Mouse (Mus musculus) midbrain, embryonic 15.5 days (tissue): ENCODE data around the gene 4930512M02Rik. TPM values are rescaled to one million over a fixed set of nuclear protein-coding genes. Genes with fewer than 3 reads are reported as not detected.
"Not testable (repeated sequence)": the region's sequence is repeated elsewhere in the genome, so short reads cannot be mapped to it uniquely, and the experiment has no call there.

Experiments
- ATAC-seq: fragments of 200-750 bp; cut with Nextera tagmentation; replicated peaks from 2 replicates; pipeline ENCODE4 v1.8.0; 2017; ENCODE audit warnings: moderate TSS enrichment
- H3K27ac ChIP-seq: fragments of 300-500 bp; sonication (generic); 2 replicates; pipeline ENCODE4 v1.5.1; 2015; ENCODE audit warnings: mild to moderate bottlenecking, inconsistent platforms
- H3K27me3 ChIP-seq: fragments of 300-500 bp; sonication (generic); replicated peaks from 2 replicates; pipeline ENCODE4 v1.6.1; 2015; ENCODE audit warnings: inconsistent platforms
- H3K36me3 ChIP-seq: fragments of 300-500 bp; sonication (generic); replicated peaks from 2 replicates; pipeline ENCODE4 v1.6.1; 2015; ENCODE audit warnings: inconsistent platforms
- H3K4me1 ChIP-seq: fragments of 300-500 bp; sonication (generic); 2 replicates; pipeline ENCODE4 v1.6.1; 2015; ENCODE audit warnings: inconsistent platforms
- H3K4me2 ChIP-seq: fragments of 300-500 bp; sonication (generic); 2 replicates; pipeline ENCODE4 v1.6.1; 2015; ENCODE audit warnings: inconsistent platforms, mild to moderate bottlenecking, moderate library complexity
- H3K4me3 ChIP-seq: fragments of 300-500 bp; sonication (generic); 2 replicates; pipeline ENCODE4 v1.5.1; 2015; ENCODE audit warnings: mild to moderate bottlenecking, inconsistent platforms
- H3K9ac ChIP-seq: fragments of 300-500 bp; sonication (generic); 2 replicates; pipeline ENCODE4 v1.6.1; 2015; ENCODE audit warnings: mild to moderate bottlenecking, inconsistent platforms
- H3K9me3 ChIP-seq: fragments of 300-500 bp; sonication (generic); 2 replicates; pipeline ENCODE4 v1.6.1; 2016; ENCODE audit warnings: inconsistent platforms
- WGBS: fragments of 180-500 bp; shearing (Covaris S2); methylation state at CpG from one replicate; pipeline ENCODE4 v1.1.7; 2015; ENCODE audit warnings: mixed read lengths; 5-methylcytosine and 5-hydroxymethylcytosine counted together
- polyA plus RNA-seq: library from polyadenylated mRNA; unstranded; fragments of >200 nt; fragmentation: Nextera tagmentation; extraction: Ambion mirVana; gene quantifications from 2 replicates; pipeline ENCODE4 v1.2.1, GENCODE M21; 2015

Gene 4930512M02Rik
- polyA plus RNA-seq, result not detected in 2 replicates

- H3K4me2 ChIP-seq, H3K4me3 ChIP-seq, H3K27ac ChIP-seq, H3K9me3 ChIP-seq, ATAC-seq, H3K4me1 ChIP-seq, H3K36me3 ChIP-seq, H3K27me3 ChIP-seq, H3K9ac ChIP-seq: not testable (repeated sequence)
- 98% methylated on average over 3 of the region's 4 CpGs for WGBS
Observed at GRCm38 (mm10) chr11:11627735-11628134, at the start of gene 4930512M02Rik. Gene 4930512M02Rik, minus strand, starts transcription at chr11:11627835.

DNA sequence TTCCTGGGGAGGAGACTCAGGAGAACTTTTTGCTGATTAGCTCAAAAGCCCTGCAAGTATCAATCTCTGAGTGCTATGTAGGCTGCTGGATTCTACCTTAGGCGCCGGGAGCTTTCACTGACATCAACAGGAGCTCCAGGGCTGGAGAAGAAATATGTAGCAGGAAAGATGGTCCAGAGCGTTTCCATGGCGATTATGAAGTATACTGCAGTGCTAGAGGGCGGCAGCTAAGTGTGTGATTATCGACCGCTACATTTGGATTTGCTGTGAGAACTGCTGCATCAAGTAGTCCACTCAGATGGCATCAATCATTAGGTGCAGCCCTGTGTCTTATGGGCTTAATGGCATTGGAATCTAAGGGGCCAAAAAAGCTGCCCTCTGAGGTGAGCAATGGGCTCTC is 49.5 kb upstream of the 4930512M02Rik start:
- Histone ChIP-seq H3K4me1 (no peaks in the 10 kb centered on the region), H3K4me2 (no peak overlapping the region), H3K36me3 (no peaks in the 10 kb centered on the region), H3K9ac (no peak overlapping the region), H3K4me3 (no peak overlapping the region), H3K27ac (no peak overlapping the region), H3K27me3 (no peaks in the 10 kb centered on the region), H3K9me3 (no peaks in the 10 kb centered on the region)
- ATAC-seq, result peak; percentile 66
- 83% methylated on average over 7 of the region's 7 CpGs for WGBS

GRCm38 (mm10) chr11:11676068-11676741 is 48.6 kb upstream of the 4930512M02Rik start:
- Histone ChIP-seq H3K36me3 (no peaks in the 10 kb centered on the region), H3K4me2 (no peak overlapping the region), H3K4me1 (no peaks in the 10 kb centered on the region), H3K27ac (no peak overlapping the region), H3K9me3 (no peaks in the 10 kb centered on the region), H3K27me3 (no peaks in the 10 kb centered on the region), H3K4me3 (no peak overlapping the region), H3K9ac (no peak overlapping the region)
- no peak for ATAC-seq
- 90% methylated on average over 9 of the region's 9 CpGs for WGBS

DNA sequence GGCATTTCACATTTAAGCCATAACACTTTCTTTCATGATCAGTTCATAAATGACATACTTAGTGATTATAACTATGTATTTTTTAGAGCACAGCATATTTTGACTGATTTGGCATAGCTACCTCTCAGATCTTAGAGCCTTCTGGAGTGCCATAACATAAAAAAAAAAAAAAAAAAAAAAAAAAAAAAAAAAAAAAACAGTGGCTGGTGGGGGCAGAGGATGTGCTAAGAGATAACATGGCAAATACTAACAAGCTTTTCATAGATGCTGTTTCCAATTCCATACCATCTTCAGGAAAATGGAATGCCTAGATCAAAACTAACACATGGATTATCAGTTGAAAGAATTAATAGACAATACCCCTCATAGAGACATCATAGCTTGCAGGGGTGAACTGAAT is 47.4 kb upstream of the 4930512M02Rik start:
- Histone ChIP-seq H3K4me3 (no peak overlapping the region), H3K4me2 (no peak overlapping the region), H3K9ac (no peak overlapping the region), H3K9me3 (no peaks in the 10 kb centered on the region), H3K4me1 (no peaks in the 10 kb centered on the region), H3K36me3 (no peaks in the 10 kb centered on the region), H3K27me3 (no peaks in the 10 kb centered on the region), H3K27ac (no peak overlapping the region)
- no peak for ATAC-seq

DNA sequence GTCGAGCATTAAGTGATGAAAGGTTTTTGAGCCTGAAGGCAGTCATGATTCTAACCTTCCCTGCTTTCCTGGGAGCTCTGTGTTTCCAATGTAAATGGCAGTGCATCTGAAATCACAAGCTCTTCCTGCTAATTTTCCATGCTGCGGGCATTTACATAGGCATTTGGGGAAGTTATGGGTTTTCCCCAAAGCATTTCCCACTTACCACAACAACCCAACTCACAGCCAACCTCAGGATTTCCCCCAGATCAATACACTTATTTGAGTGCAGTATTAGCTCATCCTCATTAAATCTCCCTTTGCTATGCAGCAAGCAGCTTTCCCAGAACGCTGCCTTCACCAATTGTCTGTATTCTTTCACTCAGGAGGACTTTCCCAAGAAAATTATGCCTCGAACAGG is 45.3 kb upstream of the 4930512M02Rik start:
- H3K9me3 ChIP-seq, result no peaks in the 10 kb centered on the region
- H3K36me3 ChIP-seq, result no peaks in the 10 kb centered on the region
- H3K4me1 ChIP-seq, result no peaks in the 10 kb centered on the region
- H3K9ac ChIP-seq, result no peak overlapping the region
- H3K4me2 ChIP-seq, result no peak overlapping the region
- H3K27me3 ChIP-seq, result no peaks in the 10 kb centered on the region
- H3K27ac ChIP-seq, result no peak overlapping the region
- whole genome bisulfite sequencing, result 73% methylated on average over 4 of the region's 4 CpGs
- H3K4me3 ChIP-seq, result no peak overlapping the region
- ATAC-seq, result no peak

DNA sequence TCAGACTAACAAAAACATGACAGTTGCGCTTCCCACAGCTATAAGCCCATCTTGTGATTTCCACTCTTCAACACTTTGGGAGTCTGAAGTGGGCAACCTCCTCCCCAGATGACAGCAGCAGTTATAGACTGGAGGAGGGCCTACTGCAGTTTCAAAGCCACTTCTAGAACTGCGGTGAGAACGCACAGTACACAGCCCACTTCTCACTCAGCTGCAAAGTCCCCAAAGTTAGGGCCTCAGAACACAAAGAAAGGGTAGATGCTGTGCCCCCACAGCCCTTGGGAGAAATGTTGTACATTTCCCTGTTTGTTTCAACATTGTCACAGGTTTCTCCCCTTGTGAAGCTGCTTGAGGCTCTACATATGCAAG is 40.3 kb upstream of the 4930512M02Rik start:
- Histone ChIP-seq H3K27me3 (no peaks in the 10 kb centered on the region), H3K4me3 (no peak overlapping the region), H3K9me3 (no peaks in the 10 kb centered on the region), H3K36me3 (no peaks in the 10 kb centered on the region), H3K4me1 (no peaks in the 10 kb centered on the region), H3K4me2 (no peak overlapping the region), H3K27ac (no peak overlapping the region), H3K9ac (no peak overlapping the region)
- no peak for ATAC-seq
- 93% methylated on average over 3 of the region's 3 CpGs for WGBS

DNA sequence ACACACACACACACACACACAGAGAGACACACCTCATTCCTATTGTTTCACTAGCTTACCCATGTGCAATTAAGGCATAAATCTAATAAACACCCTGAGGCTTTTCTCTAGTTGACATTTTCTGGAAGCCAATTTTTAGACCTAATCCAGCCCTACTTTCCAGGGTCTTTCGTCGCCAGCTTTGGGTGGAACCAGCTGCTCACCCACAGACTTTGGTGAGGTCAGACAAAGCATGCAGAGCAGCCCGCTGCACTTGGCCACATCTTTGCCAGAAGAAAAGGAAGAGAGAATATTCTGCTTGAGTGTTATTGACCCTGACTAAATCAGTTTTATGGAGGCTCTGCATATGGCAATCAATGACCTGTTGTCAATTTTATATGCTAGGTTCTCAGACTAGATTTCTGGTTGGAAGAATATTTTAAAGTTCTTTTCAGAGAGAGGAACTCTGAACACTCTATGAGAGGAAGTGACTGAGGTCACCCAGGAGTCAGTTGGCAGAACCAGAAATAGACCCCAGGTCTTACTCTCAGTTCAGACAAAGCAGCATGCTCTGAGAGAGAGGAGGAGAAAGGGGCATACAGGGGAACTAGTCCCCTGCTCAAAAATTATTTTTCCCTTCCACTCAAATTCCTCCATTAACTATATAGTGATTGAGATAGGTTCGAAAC is 39.8 kb upstream of the 4930512M02Rik start:
- Histone ChIP-seq H3K4me3 (no peak overlapping the region), H3K4me1 (no peaks in the 10 kb centered on the region), H3K4me2 (no peak overlapping the region), H3K9ac (no peak overlapping the region), H3K27me3 (no peaks in the 10 kb centered on the region), H3K27ac (no peak overlapping the region), H3K9me3 (no peaks in the 10 kb centered on the region), H3K36me3 (no peaks in the 10 kb centered on the region)
- ATAC-seq, result no peak
- 88% methylated on average over 4 of the region's 4 CpGs for WGBS

DNA sequence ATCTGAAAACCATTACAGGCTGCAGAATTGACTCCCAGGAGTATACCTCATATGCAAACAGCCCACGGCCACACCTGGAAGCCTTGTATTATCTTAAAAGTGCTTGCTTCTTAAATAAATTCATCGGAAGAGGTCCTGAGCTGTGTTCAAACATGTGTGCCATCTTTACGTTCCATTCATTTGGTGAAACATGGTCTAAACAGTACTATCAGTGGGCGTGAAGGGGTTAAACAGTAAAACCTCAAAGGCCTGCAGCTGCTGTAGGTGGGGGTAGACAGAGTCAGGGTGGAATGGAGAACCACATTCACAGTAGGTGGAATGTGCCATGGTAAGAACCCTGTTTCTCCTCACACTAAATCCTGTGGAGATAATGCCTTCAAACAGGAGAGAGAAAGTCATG is 33.0 kb upstream of the 4930512M02Rik start:
- Histone ChIP-seq H3K4me2 (no peak overlapping the region), H3K9me3 (no peaks in the 10 kb centered on the region), H3K4me3 (no peak overlapping the region), H3K4me1 (no peaks in the 10 kb centered on the region), H3K27ac (no peak overlapping the region), H3K9ac (no peak overlapping the region), H3K36me3 (no peaks in the 10 kb centered on the region), H3K27me3 (no peaks in the 10 kb centered on the region)
- WGBS, result 88% methylated on average over 4 of the region's 4 CpGs
- ATAC-seq, result no peak

- H3K27ac ChIP-seq, result no peak overlapping the region
- no peak overlapping the region for H3K9ac ChIP-seq
- WGBS, result 75% methylated on average over 4 of the region's 4 CpGs
- H3K27me3 ChIP-seq, result no peaks in the 10 kb centered on the region
- no peak overlapping the region for H3K4me3 ChIP-seq
- no peaks in the 10 kb centered on the region for H3K36me3 ChIP-seq
- no peak for ATAC-seq
- no peaks in the 10 kb centered on the region for H3K4me1 ChIP-seq
- no peaks in the 10 kb centered on the region for H3K9me3 ChIP-seq
- no peak overlapping the region for H3K4me2 ChIP-seq
Observed at GRCm38 (mm10) chr11:11658834-11659233, 31.2 kb upstream of the 4930512M02Rik start.

DNA sequence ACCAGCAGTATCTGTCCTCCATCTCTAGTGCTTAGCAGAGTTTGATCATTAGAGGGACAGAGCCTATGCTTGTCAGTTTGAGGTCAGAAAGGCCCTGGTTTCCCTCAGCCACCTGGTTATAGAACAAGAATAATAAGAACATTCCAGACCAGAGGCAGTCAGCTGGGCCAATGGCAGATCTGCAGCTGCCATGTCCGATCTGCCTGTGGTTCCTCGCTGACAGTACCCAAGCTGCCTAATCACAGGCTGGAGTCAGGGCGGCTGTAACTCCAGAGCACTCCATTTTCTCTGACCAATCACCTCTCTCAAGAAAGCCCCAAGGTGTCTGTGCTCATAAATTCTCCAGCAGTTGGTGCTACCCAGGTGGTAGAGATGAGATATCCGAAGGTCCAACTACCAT is 30.0 kb upstream of the 4930512M02Rik start:
- Histone ChIP-seq H3K9me3 (no peaks in the 10 kb centered on the region), H3K27me3 (no peaks in the 10 kb centered on the region), H3K9ac (no peak overlapping the region), H3K27ac (no peak overlapping the region), H3K4me1 (no peaks in the 10 kb centered on the region), H3K36me3 (no peaks in the 10 kb centered on the region), H3K4me2 (no peak overlapping the region), H3K4me3 (no peak overlapping the region)
- 96% methylated on average over 4 of the region's 4 CpGs for WGBS
- no peak for ATAC-seq

DNA sequence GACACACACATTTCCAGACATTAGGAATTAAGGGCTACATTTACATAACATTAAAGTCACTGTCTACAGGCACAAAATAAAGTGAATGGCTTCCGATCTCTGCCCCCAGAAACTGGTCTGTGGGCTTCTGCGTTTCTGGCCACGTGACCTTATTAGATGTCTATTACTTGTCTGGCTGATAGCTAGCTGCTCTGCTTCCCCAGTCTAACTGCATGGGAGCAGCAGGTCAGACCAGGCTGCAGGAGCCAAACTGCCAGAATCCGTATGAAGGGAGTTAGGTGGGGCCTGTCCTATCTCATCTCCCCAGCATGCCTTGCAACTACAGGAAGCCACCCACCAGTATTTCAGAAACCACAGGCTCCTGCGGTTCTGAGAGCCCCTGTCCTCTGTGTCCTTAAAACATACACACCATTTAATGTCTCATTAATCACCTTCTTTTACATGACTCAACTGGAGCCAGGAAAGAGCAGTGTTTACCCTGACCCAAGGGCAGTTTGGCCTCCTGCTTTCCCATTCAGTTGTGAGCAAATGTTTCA is 29.4 kb upstream of the 4930512M02Rik start:
- no peak for ATAC-seq
- 73% methylated on average over 5 of the region's 5 CpGs for WGBS
- H3K36me3 ChIP-seq, result no peaks in the 10 kb centered on the region

GRCm38 (mm10) chr11:11656388-11656787 is 28.8 kb upstream of the 4930512M02Rik start:
- Histone ChIP-seq H3K27ac (no peak overlapping the region), H3K4me3 (no peak overlapping the region), H3K27me3 (no peaks in the 10 kb centered on the region), H3K9me3 (no peaks in the 10 kb centered on the region), H3K4me1 (no peaks in the 10 kb centered on the region), H3K36me3 (no peaks in the 10 kb centered on the region), H3K4me2 (no peak overlapping the region), H3K9ac (no peak overlapping the region)
- no peak for ATAC-seq
- WGBS, result 82% methylated on average over 3 of the region's 3 CpGs

More for the DNA sequence above, 29.4 kb upstream of the 4930512M02Rik start:
- H3K4me3 ChIP-seq, result no peak overlapping the region
- H3K27ac ChIP-seq, result no peak overlapping the region
- no peak overlapping the region for H3K4me2 ChIP-seq
- H3K9me3 ChIP-seq, result no peaks in the 10 kb centered on the region
- H3K4me1 ChIP-seq, result no peaks in the 10 kb centered on the region
- no peaks in the 10 kb centered on the region for H3K27me3 ChIP-seq
- H3K9ac ChIP-seq, result no peak overlapping the region

DNA sequence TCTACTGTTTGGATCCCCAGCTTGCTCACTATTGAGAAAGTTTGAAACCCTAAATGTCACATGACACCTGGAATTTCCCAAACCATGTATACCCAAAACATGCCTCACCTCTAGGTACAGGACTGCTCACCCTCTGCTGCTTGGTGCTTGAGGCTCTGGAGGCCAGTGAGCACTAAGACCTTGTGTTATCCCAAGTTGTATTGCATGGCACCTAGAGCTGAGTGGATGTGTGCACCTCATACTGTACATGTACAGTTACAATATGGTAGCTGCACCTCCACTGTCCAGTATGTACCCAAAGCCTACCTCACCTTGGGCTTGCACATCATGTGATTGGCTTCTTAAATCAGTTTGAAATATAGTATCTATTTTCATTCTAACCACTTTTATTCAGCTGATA is 16.7 kb upstream of the 4930512M02Rik start:
- no peaks in the 10 kb centered on the region for H3K27me3 ChIP-seq
- no peaks in the 10 kb centered on the region for H3K36me3 ChIP-seq
- H3K9me3 ChIP-seq, result no peaks in the 10 kb centered on the region
- no peak for ATAC-seq
- no peak overlapping the region for H3K27ac ChIP-seq
- H3K9ac ChIP-seq, result no peak overlapping the region
- no peak overlapping the region for H3K4me3 ChIP-seq
- no peak overlapping the region for H3K4me2 ChIP-seq
- H3K4me1 ChIP-seq, result no peaks in the 10 kb centered on the region
